In the genomic region with DNA sequence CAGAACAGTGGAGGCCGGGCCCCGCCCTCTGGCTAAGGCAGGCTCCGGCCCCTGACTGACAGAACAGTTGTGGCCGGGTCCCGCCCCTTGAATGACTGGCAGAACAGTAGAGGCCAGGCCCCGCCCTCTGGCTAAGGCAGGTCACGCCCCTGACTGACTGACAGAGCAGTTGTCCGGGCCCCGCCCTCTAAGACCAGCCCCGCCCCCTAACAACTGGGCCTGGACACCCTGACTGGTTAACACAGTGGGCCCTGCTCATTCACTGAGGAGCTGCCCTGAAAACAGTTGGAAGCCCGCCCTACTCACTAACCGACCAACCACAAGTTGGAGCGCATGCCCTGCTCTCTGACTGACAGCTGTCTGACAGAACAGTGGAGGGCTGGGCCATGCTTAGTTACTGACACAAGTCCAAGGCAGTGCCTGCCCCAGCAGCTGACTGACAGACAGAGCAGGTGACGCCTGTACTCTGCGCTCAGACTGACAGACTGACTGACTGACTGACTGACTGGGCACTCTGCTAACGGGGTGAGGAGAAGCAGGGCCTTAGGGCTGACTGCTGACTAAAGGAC, we compare ENCODE assay signal across 8 mouse cellular contexts. TPM values are rescaled to one million over a fixed set of nuclear protein-coding genes. Genes with fewer than 3 reads are reported as not detected.
A peak's percentile ranks its signal among the peaks of the same experiment; 100 is the strongest.
DNase-seq lines count a peak whose midpoint lies in the region; ATAC-seq and TF ChIP-seq lines count a peak whose summit lies in the region.

No protein-coding gene starts in this region.

- peak overlapping the region; percentile 58 for H3K4me3 ChIP-seq in E14TG2a.4 (replicated peaks; ENCODE audit: low read length)
- no peak overlapping the region for H3K4me3 ChIP-seq in forebrain, embryonic 12.5 days (replicated peaks)
- H3K4me3 ChIP-seq in macrophage (ENCODE audit: inconsistent target): no peak overlapping the region

- peaks cover 3% of the 10 kb centered on the region; the same call in 1 of the 2 replicates for H3K27me3 ChIP-seq in E14TG2a.4 (ENCODE audit: insufficient read depth, low read length)
- 0 out of 2 replicates have a peak, but pooled peaks cover 3% of the 10 kb centered on the region for H3K27me3 ChIP-seq in forebrain, embryonic 12.5 days

- ATAC-seq in forebrain, embryonic 12.5 days (ENCODE audit: low FRiP score): peak; percentile 81
- ATAC-seq in hematopoietic stem cell, adult 5-6 weeks (replicated peaks in 1 of 2; ENCODE audit: insufficient read depth in 1 of 2, low FRiP score in 2 of 2, low TSS enrichment in 1 of 2, low read depth in 1 of 2, poor library complexity in 2 of 2, severe bottlenecking in 2 of 2): peak; percentile 63 to 68

- H3K4me2 ChIP-seq in forebrain, embryonic 12.5 days: no peak overlapping the region; the same call in 1 of the 2 replicates

- H3K4me1 ChIP-seq in E14TG2a.4 (replicated peaks; ENCODE audit: low read depth, low read length): peaks cover 49% of the 10 kb centered on the region
- H3K4me1 ChIP-seq in forebrain, embryonic 12.5 days: peaks cover 38% of the 10 kb centered on the region

- WGBS in forebrain, embryonic 12.5 days: 3% methylated on average over 16 of the region's 16 CpGs
- 25% methylated on average over 13 of the region's 16 CpGs for WGBS in macrophage (ENCODE audit: missing documents)

- H3K36me3 ChIP-seq in E14TG2a.4 (ENCODE audit: insufficient read depth, low read length) (0 out of 2 replicates have a peak, but pooled peaks cover 4% of the 10 kb centered on the region), macrophage (ENCODE audit: inconsistent target) (no peaks in the 10 kb centered on the region)
- H3K36me3 ChIP-seq in forebrain, embryonic 12.5 days (replicated peaks): no peaks in the 10 kb centered on the region

- no peak for TF ChIP-seq CTCF in E14TG2a.4 (conservative IDR thresholded peaks at IDR 0.05; ENCODE audit: low read length)

- no peaks in the 10 kb centered on the region for H3K9me3 ChIP-seq in E14TG2a.4 (ENCODE audit: low read length)
- no peaks in the 10 kb centered on the region for H3K9me3 ChIP-seq in forebrain, embryonic 12.5 days

- DNase-seq in adrenal gland, postnatal 25 days: peak; percentile 88
- peak; percentile 57 to 71 for DNase-seq in layer of hippocampus, adult 8-10 months (ENCODE audit: low spot score in 2 of 2)
- peak; percentile 67 for DNase-seq in spleen, adult 12 weeks (ENCODE audit: low spot score)
- no peak for DNase-seq in right cerebral cortex, postnatal 36 days (ENCODE audit: low spot score in 2 of 2)

- no peak overlapping the region for H3K9ac ChIP-seq in forebrain, embryonic 12.5 days

- peak overlapping the region; percentile 70 for H3K27ac ChIP-seq in forebrain, embryonic 12.5 days
- peak overlapping the region; percentile 58 for H3K27ac ChIP-seq in macrophage

- H3K79me2 ChIP-seq in macrophage (ENCODE audit: inconsistent target): no peaks in the 10 kb centered on the region; the same call in 1 of the 2 replicates

RNA-seq across cellular contexts. Expression of a gene that starts 56.1 kb away (rescaled TPM):
- total RNA-seq in adrenal gland, postnatal 25 days (2021): 12.6 and 17.8 TPM in 2 replicates
- 4.5 and 6.1 TPM in 2 replicates for polyA plus RNA-seq in forebrain, embryonic 12.5 days (2016; fragmentation: Nextera tagmentation; extraction: Ambion mirVana)
- 9.7 and 10.8 TPM in 2 replicates for total RNA-seq in hematopoietic stem cell, adult 5-6 weeks (2017)
- 10 to 100 TPM; 56.0 to 66.0 (median 61.1) TPM for total RNA-seq in layer of hippocampus, adult 8-10 months (2022)
- total RNA-seq in macrophage (2018; cell fraction: chromatin; rRNA removed): 1 to 10 TPM in 19 of 26 experiments, under 1 TPM in 7; 0.38 to 7.0 (median 3.3) TPM
- total RNA-seq in macrophage (2018; cell fraction: cytosol; rRNA removed): 10 to 100 TPM in 1 of 26 experiments, 1 to 10 TPM in 25; 3.1 to 10.3 (median 6.4) TPM
- total RNA-seq in macrophage (2018; cell fraction: nucleus; rRNA removed): 10 to 100 TPM in 3 of 26 experiments, 1 to 10 TPM in 23; 1.8 to 13.2 (median 5.4) TPM
- polyA plus RNA-seq in macrophage (2018): 4.3 to 6.7 TPM (median 4.4 TPM) in 3 replicates

Comparison
In these comparisons a context has a peak if more than half of its experiments do, and no peak if none do; other contexts are left out.
1. DNase-seq: peak in adrenal gland, postnatal 25 days (single experiment), layer of hippocampus, adult 8-10 months (2 of 2) and spleen, adult 12 weeks (single experiment); none in right cerebral cortex, postnatal 36 days (0 of 2).